Mouse (Mus musculus): ENCODE measurements at regions not wholly inside any gene's neighbourhood (a gene's known extent, or its start where the extent isn't known, plus 50 kb on each side); places are given as distances from the start of the nearest gene placed in this dataset.

- TF ChIP-seq POLR2A (IDR thresholded peaks at IDR 0.05; ENCODE audit: low read depth, low read length) (no peak), CTCF (conservative IDR thresholded peaks at IDR 0.05; ENCODE audit: insufficient read depth, insufficient read length, low read depth, low read length) (no peak)
These were observed 63.5 kb upstream of the 1600014C23Rik start for GRCm38 (mm10) chr17:45797121-45797520.

Data from kidney, adult 2 months (tissue).